Mouse (Mus musculus): ENCODE measurements around the gene Slc44a1. TPM values are rescaled to one million over a fixed set of nuclear protein-coding genes. Genes with fewer than 3 reads are reported as not detected.

The Slc44a1 gene
- polyA plus RNA-seq, 1 experiment = 71.5 TPM

DNA sequence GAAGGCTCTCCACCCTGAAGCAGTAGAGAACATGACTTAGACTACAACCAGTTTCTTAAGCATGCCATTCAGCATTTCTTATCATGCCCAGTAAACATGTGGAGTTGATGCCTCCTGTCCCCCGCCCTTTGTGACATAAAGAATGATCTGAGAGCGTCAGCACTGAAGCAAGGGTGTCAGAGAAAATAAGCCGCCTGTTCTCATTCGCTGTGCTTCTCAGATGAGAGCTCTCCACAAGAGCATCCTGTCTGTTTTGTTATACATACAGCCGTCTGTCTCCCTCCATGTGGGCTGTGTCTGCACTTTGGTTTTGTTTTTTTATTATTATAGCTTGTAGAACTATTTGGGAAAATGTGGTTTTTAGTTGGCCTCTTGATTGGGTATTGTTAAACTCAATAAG, 124.4 kb downstream of the Slc44a1 start:
- no peak overlapping the region for H3K27ac ChIP-seq (ENCODE audit: insufficient read depth, low read depth, low read length)
- peaks cover 46% of the 10 kb centered on the region for H3K36me3 ChIP-seq (ENCODE audit: control insufficient read depth, insufficient read depth, low read length)
- no peaks in the 10 kb centered on the region for H3K27me3 ChIP-seq (ENCODE audit: control insufficient read depth, insufficient read depth, low read length)
- no peak for TF ChIP-seq POLR2A (IDR thresholded peaks at IDR 0.05; ENCODE audit: low read depth, low read length)
- H3K4me3 ChIP-seq (ENCODE audit: low read depth, low read length) = no peak overlapping the region
- H3K4me1 ChIP-seq (ENCODE audit: control insufficient read depth, insufficient read depth, insufficient read length, low read length) = no peaks in the 10 kb centered on the region
- 91% methylated on average over 5 of the region's 5 CpGs for WGBS

DNA sequence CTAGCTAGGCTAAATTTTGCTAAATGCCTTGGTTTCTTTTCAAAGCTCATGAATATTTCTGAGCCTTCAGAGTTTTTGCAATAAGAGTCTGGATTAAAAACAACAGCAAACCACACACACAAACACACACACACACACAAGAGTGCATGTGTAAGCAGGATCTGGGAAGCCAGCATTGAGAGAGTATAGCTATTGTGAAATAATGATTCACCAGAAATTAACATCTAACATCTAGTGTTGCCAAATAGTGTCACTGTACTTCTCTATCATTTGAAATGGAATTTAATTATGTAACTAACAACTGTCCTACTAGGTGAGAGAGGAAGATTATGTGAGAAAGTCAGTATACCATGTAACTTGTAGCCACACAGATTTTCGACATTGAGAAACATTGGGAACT, 126.9 kb downstream of the Slc44a1 start:
- Histone ChIP-seq H3K36me3 (ENCODE audit: control insufficient read depth, insufficient read depth, low read length) (peaks cover 31% of the 10 kb centered on the region), H3K4me3 (ENCODE audit: low read depth, low read length) (no peak overlapping the region), H3K4me1 (ENCODE audit: control insufficient read depth, insufficient read depth, insufficient read length, low read length) (no peaks in the 10 kb centered on the region), H3K27ac (ENCODE audit: insufficient read depth, low read depth, low read length) (no peak overlapping the region), H3K27me3 (ENCODE audit: control insufficient read depth, insufficient read depth, low read length) (no peaks in the 10 kb centered on the region)
- 87% methylated on average over 1 of the region's 1 CpGs for WGBS
- TF ChIP-seq POLR2A (IDR thresholded peaks at IDR 0.05; ENCODE audit: low read depth, low read length) = no peak
- TF ChIP-seq CTCF (IDR thresholded peaks at IDR 0.05; ENCODE audit: extremely low read depth, insufficient read length, insufficient replicate concordance, low read depth, low read length) = no peak

DNA sequence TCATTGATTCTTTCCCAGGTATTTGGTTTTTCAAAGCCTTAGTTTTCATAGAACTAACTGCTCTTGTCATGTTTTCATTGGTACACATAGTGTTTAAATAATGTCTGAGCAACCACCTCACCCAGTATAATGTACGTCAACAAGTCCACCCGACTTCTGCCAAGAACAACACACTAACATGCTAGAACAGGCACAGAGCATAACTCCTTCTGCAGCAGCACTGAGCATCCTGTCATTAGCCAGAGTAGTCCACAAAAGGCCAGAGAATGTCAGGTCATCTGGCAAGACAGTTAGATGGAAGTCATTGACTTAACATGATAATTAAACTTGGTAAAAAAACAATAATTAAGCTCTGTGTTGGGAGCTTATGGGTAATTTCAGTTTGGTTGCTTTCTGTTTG, 135.3 kb downstream of the Slc44a1 start:
- H3K4me3 ChIP-seq (ENCODE audit: low read depth, low read length) = no peak overlapping the region
- no peaks in the 10 kb centered on the region for H3K36me3 ChIP-seq (ENCODE audit: control insufficient read depth, insufficient read depth, low read length)
- no peak for TF ChIP-seq CTCF (IDR thresholded peaks at IDR 0.05; ENCODE audit: extremely low read depth, insufficient read length, insufficient replicate concordance, low read depth, low read length)
- TF ChIP-seq POLR2A (IDR thresholded peaks at IDR 0.05; ENCODE audit: low read depth, low read length) = no peak
- 81% methylated on average over 2 of the region's 2 CpGs for WGBS
- H3K27me3 ChIP-seq (ENCODE audit: control insufficient read depth, insufficient read depth, low read length) = no peaks in the 10 kb centered on the region
- no peak overlapping the region for H3K27ac ChIP-seq (ENCODE audit: insufficient read depth, low read depth, low read length)
- H3K4me1 ChIP-seq (ENCODE audit: control insufficient read depth, insufficient read depth, insufficient read length, low read length) = no peaks in the 10 kb centered on the region

DNA sequence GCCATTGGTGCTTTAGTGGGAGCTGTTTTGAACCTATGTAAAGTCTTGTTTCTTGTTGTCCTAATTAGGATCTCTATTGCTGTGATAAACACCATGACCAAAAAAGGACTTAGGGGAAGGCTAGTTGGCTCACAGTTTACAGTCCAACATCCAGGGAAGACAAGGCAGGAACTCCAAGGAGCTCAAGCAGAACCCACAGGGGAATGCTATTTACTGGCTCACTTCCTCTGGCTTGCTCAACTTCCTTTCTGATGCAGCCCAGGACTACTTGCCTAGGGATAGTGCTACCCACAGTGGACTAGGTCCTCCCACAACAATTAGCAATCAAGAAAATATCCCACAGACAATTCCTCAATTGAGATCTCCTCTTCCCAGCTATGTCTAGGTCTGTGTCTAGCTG, 147.5 kb downstream of the Slc44a1 start:
- Histone ChIP-seq H3K4me3 (ENCODE audit: low read depth, low read length) (no peak overlapping the region), H3K27me3 (ENCODE audit: control insufficient read depth, insufficient read depth, low read length) (no peaks in the 10 kb centered on the region), H3K4me1 (ENCODE audit: control insufficient read depth, insufficient read depth, insufficient read length, low read length) (peaks cover 6% of the 10 kb centered on the region; the same call in 1 of the 2 replicates), H3K27ac (ENCODE audit: insufficient read depth, low read depth, low read length) (no peak overlapping the region), H3K36me3 (ENCODE audit: control insufficient read depth, insufficient read depth, low read length) (no peaks in the 10 kb centered on the region)
- TF ChIP-seq CTCF (IDR thresholded peaks at IDR 0.05; ENCODE audit: extremely low read depth, insufficient read length, insufficient replicate concordance, low read depth, low read length) (no peak), POLR2A (IDR thresholded peaks at IDR 0.05; ENCODE audit: low read depth, low read length) (no peak)

DNA sequence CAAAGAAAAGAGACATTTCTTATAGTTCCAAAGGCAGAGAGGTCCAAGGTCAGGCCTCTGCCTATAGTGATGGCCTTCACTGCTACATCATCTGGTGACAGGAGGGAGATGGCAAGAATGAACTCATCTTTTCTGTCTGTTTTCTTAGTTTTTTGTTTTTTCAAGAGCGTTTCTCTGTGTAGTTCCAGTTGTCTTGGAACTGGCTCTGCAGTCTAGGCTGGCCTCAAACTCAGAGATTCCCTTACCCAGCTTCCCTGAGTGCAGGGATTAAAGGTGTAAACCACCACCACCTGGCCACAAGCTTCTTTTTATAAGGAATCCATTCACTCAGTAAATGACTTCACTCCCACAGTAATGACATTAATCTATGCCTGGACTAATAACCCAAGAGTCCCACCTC, 148.7 kb downstream of the Slc44a1 start:
- no peak overlapping the region for H3K27ac ChIP-seq (ENCODE audit: insufficient read depth, low read depth, low read length)
- H3K4me3 ChIP-seq (ENCODE audit: low read depth, low read length) = no peak overlapping the region
- no peaks in the 10 kb centered on the region for H3K27me3 ChIP-seq (ENCODE audit: control insufficient read depth, insufficient read depth, low read length)
- 93% methylated on average over 1 of the region's 1 CpGs for WGBS
- H3K36me3 ChIP-seq (ENCODE audit: control insufficient read depth, insufficient read depth, low read length) = no peaks in the 10 kb centered on the region
- H3K4me1 ChIP-seq (ENCODE audit: control insufficient read depth, insufficient read depth, insufficient read length, low read length) = peaks cover 6% of the 10 kb centered on the region; the same call in 1 of the 2 replicates
- no peak for TF ChIP-seq CTCF (IDR thresholded peaks at IDR 0.05; ENCODE audit: extremely low read depth, insufficient read length, insufficient replicate concordance, low read depth, low read length)
- no peak for TF ChIP-seq POLR2A (IDR thresholded peaks at IDR 0.05; ENCODE audit: low read depth, low read length)

DNA sequence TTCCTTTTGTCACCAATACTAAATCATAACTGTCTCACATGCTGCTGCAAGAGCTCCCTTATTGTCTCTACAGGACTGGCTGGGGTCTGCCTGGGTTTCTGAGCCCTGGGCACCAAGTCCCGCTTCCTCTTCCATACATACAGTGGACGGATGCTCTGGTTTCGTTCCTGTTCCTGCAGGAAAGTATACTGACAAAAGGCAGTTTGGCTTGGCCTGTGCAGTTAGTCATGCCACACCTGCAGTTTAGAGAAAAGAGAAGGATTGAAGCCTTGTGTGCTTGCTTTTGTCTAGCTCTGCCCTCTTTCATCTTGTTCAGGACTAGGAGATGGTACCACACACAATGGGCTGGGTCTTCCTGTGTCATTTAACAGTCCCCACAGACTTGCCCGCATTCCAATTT, 149.3 kb downstream of the Slc44a1 start:
- Histone ChIP-seq H3K4me1 (ENCODE audit: control insufficient read depth, insufficient read depth, insufficient read length, low read length) (peaks cover 6% of the 10 kb centered on the region; the same call in 1 of the 2 replicates), H3K36me3 (ENCODE audit: control insufficient read depth, insufficient read depth, low read length) (no peaks in the 10 kb centered on the region), H3K4me3 (ENCODE audit: low read depth, low read length) (no peak overlapping the region), H3K27me3 (ENCODE audit: control insufficient read depth, insufficient read depth, low read length) (no peaks in the 10 kb centered on the region), H3K27ac (ENCODE audit: insufficient read depth, low read depth, low read length) (no peak overlapping the region)
- 81% methylated on average over 4 of the region's 4 CpGs for WGBS
- TF ChIP-seq POLR2A (IDR thresholded peaks at IDR 0.05; ENCODE audit: low read depth, low read length) = no peak
- TF ChIP-seq CTCF (IDR thresholded peaks at IDR 0.05; ENCODE audit: extremely low read depth, insufficient read length, insufficient replicate concordance, low read depth, low read length) = no peak

DNA sequence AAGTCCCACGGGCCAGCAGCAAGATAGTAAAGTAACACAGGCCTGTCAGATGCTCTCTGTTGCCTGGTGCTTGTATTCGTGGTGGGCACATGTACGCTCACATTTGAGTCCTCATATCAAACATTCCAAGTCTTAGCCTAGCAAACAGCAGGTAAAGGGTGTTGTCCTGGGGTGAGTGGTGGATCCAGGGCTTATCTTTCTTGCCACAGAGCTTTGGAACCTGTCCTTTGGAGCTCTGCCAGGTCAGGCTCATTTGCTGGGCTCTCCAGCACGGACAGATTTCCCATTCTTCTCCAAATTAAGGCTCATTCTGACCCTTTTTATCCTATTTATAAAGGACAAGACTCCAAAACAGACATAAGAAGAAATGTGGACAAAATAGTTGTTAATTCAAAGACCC, 149.9 kb downstream of the Slc44a1 start:
- whole genome bisulfite sequencing = 23% methylated on average over 4 of the region's 4 CpGs
- TF ChIP-seq CTCF (IDR thresholded peaks at IDR 0.05; ENCODE audit: extremely low read depth, insufficient read length, insufficient replicate concordance, low read depth, low read length) (no peak), POLR2A (IDR thresholded peaks at IDR 0.05; ENCODE audit: low read depth, low read length) (no peak)
- peaks cover 7% of the 10 kb centered on the region; the same call in 1 of the 2 replicates for H3K4me1 ChIP-seq (ENCODE audit: control insufficient read depth, insufficient read depth, insufficient read length, low read length)
- no peak overlapping the region for H3K27ac ChIP-seq (ENCODE audit: insufficient read depth, low read depth, low read length)
- no peaks in the 10 kb centered on the region for H3K36me3 ChIP-seq (ENCODE audit: control insufficient read depth, insufficient read depth, low read length)
- no peaks in the 10 kb centered on the region for H3K27me3 ChIP-seq (ENCODE audit: control insufficient read depth, insufficient read depth, low read length)
- H3K4me3 ChIP-seq (ENCODE audit: low read depth, low read length) = no peak overlapping the region

Data from small intestine, adult 2 months (tissue).